In genomic region chr9:13455231-13455630, GRCm38 (mm10) we compare ENCODE assay signal across 16 mouse cellular contexts. TPM values are rescaled to one million over a fixed set of nuclear protein-coding genes. Genes with fewer than 3 reads are reported as not detected.
DNase-seq lines count a peak whose midpoint lies in the region; ATAC-seq and TF ChIP-seq lines count a peak whose summit lies in the region.
"Had no signal": no experiment of that assay in that cellular context is flagged by ENCODE, and none has a peak within 500 bp of the region (broad histone marks: within the 10 kb centered on the region; RNA-seq: fewer than 3 reads in every experiment).

No protein-coding gene starts in this region.

- H3K27me3 ChIP-seq in heart, embryonic 11.5 days (ENCODE audit: control insufficient read depth, insufficient read depth, low read length), result no peaks in the 10 kb centered on the region
- no peaks in the 10 kb centered on the region for H3K27me3 ChIP-seq in kidney, embryonic 16.5 days (ENCODE audit: insufficient read depth, low read length)
- no peaks in the 10 kb centered on the region for H3K27me3 ChIP-seq in midbrain, embryonic 15.5 days (replicated peaks)
- no peaks in the 10 kb centered on the region for H3K27me3 ChIP-seq in midbrain, postnatal 0 days (ENCODE audit: insufficient read depth, low read length)
- H3K27me3 ChIP-seq in neural tube, embryonic 13.5 days, result no peaks in the 10 kb centered on the region

- H3K9me3 ChIP-seq in heart, embryonic 11.5 days (replicated peaks; ENCODE audit: control insufficient read depth, low read length), result no peaks in the 10 kb centered on the region
- no peaks in the 10 kb centered on the region for H3K9me3 ChIP-seq in kidney, embryonic 16.5 days (ENCODE audit: low read length)
- H3K9me3 ChIP-seq in midbrain, embryonic 15.5 days, result no peaks in the 10 kb centered on the region
- H3K9me3 ChIP-seq in midbrain, postnatal 0 days (ENCODE audit: low read length), result no peaks in the 10 kb centered on the region
- H3K9me3 ChIP-seq in neural tube, embryonic 13.5 days, result no peaks in the 10 kb centered on the region

- no peak for TF ChIP-seq CTCF in midbrain, postnatal 0 days (IDR thresholded peaks at IDR 0.05)

- H3K4me3 ChIP-seq in heart, embryonic 11.5 days (ENCODE audit: low read depth, low read length), result no peak overlapping the region
- no peak overlapping the region for H3K4me3 ChIP-seq in kidney, embryonic 16.5 days (ENCODE audit: low read length)
- no peak overlapping the region for H3K4me3 ChIP-seq in midbrain, embryonic 15.5 days
- no peak overlapping the region for H3K4me3 ChIP-seq in midbrain, postnatal 0 days (ENCODE audit: low read depth, low read length)
- no peak overlapping the region for H3K4me3 ChIP-seq in neural tube, embryonic 13.5 days

- H3K27ac ChIP-seq in heart, embryonic 11.5 days (ENCODE audit: low read depth, low read length), result 0 out of 2 replicates have a peak overlapping the region, but pooled peaks have one; percentile 29
- peak overlapping the region; percentile 41; the same call in 1 of the 2 replicates for H3K27ac ChIP-seq in kidney, embryonic 16.5 days (ENCODE audit: low read length)
- H3K27ac ChIP-seq in midbrain, embryonic 15.5 days, result peak overlapping the region; percentile 2; the same call in 1 of the 2 replicates
- H3K27ac ChIP-seq in midbrain, postnatal 0 days (ENCODE audit: low read depth, low read length), result no peak overlapping the region
- peak overlapping the region; percentile 61 for H3K27ac ChIP-seq in neural tube, embryonic 13.5 days (replicated peaks)

- 79% methylated on average over 1 of the region's 1 CpGs for WGBS in heart, embryonic 11.5 days (ENCODE audit: insufficient replicate concordance)
- WGBS in kidney, embryonic 16.5 days, result 68% methylated on average over 1 of the region's 1 CpGs
- WGBS in midbrain, embryonic 15.5 days, result 82% methylated on average over 1 of the region's 1 CpGs
- WGBS in midbrain, postnatal 0 days, result 64% methylated on average over 1 of the region's 1 CpGs
- WGBS in neural tube, embryonic 13.5 days, result 78% methylated on average over 1 of the region's 1 CpGs

- H3K4me1 ChIP-seq in heart, embryonic 11.5 days (ENCODE audit: control insufficient read depth, insufficient read depth, low read length), result peaks cover 13% of the 10 kb centered on the region
- H3K4me1 ChIP-seq in kidney, embryonic 16.5 days (ENCODE audit: insufficient read depth, low read length), result peaks cover 8% of the 10 kb centered on the region; the same call in 1 of the 2 replicates
- peaks cover 8% of the 10 kb centered on the region for H3K4me1 ChIP-seq in midbrain, embryonic 15.5 days
- no peaks in the 10 kb centered on the region for H3K4me1 ChIP-seq in midbrain, postnatal 0 days (ENCODE audit: insufficient read depth, low read length)
- peaks cover 36% of the 10 kb centered on the region for H3K4me1 ChIP-seq in neural tube, embryonic 13.5 days (replicated peaks)

- no peak for ATAC-seq in heart, embryonic 11.5 days (replicated peaks; ENCODE audit: insufficient number of reproducible peaks, low FRiP score, low TSS enrichment)
- ATAC-seq in kidney, embryonic 16.5 days (ENCODE audit: low FRiP score, low TSS enrichment), result no peak
- ATAC-seq in midbrain, embryonic 15.5 days (replicated peaks), result no peak
- no peak for ATAC-seq in midbrain, postnatal 0 days (ENCODE audit: low FRiP score)
- ATAC-seq in neural tube, embryonic 13.5 days (ENCODE audit: low read depth), result no peak

- no peak overlapping the region for H3K4me2 ChIP-seq in heart, embryonic 11.5 days
- no peak overlapping the region for H3K4me2 ChIP-seq in kidney, embryonic 16.5 days (replicated peaks; ENCODE audit: low read depth, low read length)
- no peak overlapping the region for H3K4me2 ChIP-seq in midbrain, embryonic 15.5 days
- no peak overlapping the region for H3K4me2 ChIP-seq in midbrain, postnatal 0 days (ENCODE audit: low read depth, low read length, poor library complexity, severe bottlenecking)
- no peak overlapping the region for H3K4me2 ChIP-seq in neural tube, embryonic 13.5 days

- no peak overlapping the region for H3K9ac ChIP-seq in heart, embryonic 11.5 days (ENCODE audit: low read depth, low read length)
- H3K9ac ChIP-seq in kidney, embryonic 16.5 days (replicated peaks; ENCODE audit: low read length), result no peak overlapping the region
- no peak overlapping the region for H3K9ac ChIP-seq in midbrain, embryonic 15.5 days
- H3K9ac ChIP-seq in midbrain, postnatal 0 days (replicated peaks; ENCODE audit: low read length, poor library complexity, severe bottlenecking), result no peak overlapping the region
- H3K9ac ChIP-seq in neural tube, embryonic 13.5 days, result no peak overlapping the region

- no peak for DNase-seq in heart, postnatal 4 days
- DNase-seq in kidney, postnatal 4 days, result no peak
- DNase-seq in midbrain, postnatal 0 days (ENCODE audit: low spot score), result no peak
- DNase-seq in urinary bladder, postnatal 36 days (ENCODE audit: low spot score in 2 of 2), result no peak
- DNase-seq: adrenal gland, postnatal 25 days; cerebellum, postnatal 36 days; kidney, adult 9 months; right cerebral cortex, postnatal 14 days had no signal

- H3K36me3 ChIP-seq in heart, embryonic 11.5 days (ENCODE audit: control insufficient read depth, insufficient read depth, low read length), result no peaks in the 10 kb centered on the region
- no peaks in the 10 kb centered on the region for H3K36me3 ChIP-seq in kidney, embryonic 16.5 days (ENCODE audit: insufficient read depth, low read length)
- H3K36me3 ChIP-seq in midbrain, embryonic 15.5 days (replicated peaks), result no peaks in the 10 kb centered on the region
- H3K36me3 ChIP-seq in midbrain, postnatal 0 days (ENCODE audit: insufficient read depth, low read length), result no peaks in the 10 kb centered on the region
- H3K36me3 ChIP-seq in neural tube, embryonic 13.5 days, result no peaks in the 10 kb centered on the region

RNA-seq across cellular contexts. Expression of gene Gm17571, which starts 8.7 kb away (rescaled TPM):
- not detected in 2 replicates for polyA plus RNA-seq in heart, embryonic 11.5 days (2014; fragmentation: Nextera tagmentation; extraction: Ambion mirVana)
- not detected for total RNA-seq in heart, postnatal 4 days (2021)
- not detected in 2 replicates for polyA plus RNA-seq in kidney, embryonic 16.5 days (2015; fragmentation: Nextera tagmentation; extraction: Ambion mirVana)
- polyA plus RNA-seq in midbrain, embryonic 15.5 days (2015; fragmentation: Nextera tagmentation; extraction: Ambion mirVana), result not detected in 2 replicates
- not detected in 2 replicates for total RNA-seq in midbrain, postnatal 0 days (2014; rRNA removed)
- not detected in 2 replicates for polyA plus RNA-seq in midbrain, postnatal 0 days (2015; fragmentation: Nextera tagmentation; extraction: Ambion mirVana)
- polyA plus RNA-seq in neural tube, embryonic 13.5 days (2015; fragmentation: Nextera tagmentation; extraction: Ambion mirVana), result not detected in 2 replicates
- total RNA-seq: adrenal gland, postnatal 25 days; heart, adult 18-20 months; layer of hippocampus, postnatal 10 days; left cerebral cortex, postnatal 36 days had no signal
- polyA plus RNA-seq: liver, embryonic 16.5 days had no signal
